Mouse (Mus musculus) megakaryocyte, embryonic 14.5 days (primary cell): ENCODE data around the gene Eps8l3.

ENCODE experiments used
- FLI1 ChIP-seq: IDR thresholded peaks from 2 replicates; pipeline ENCODE4 v1.6.1; 2012; ENCODE audit warnings: low read length, inconsistent platforms, mixed read lengths
- GATA1 ChIP-seq: IDR thresholded peaks from 3 replicates; pipeline ENCODE4 v1.6.1; 2012; ENCODE audit warnings: mixed read lengths, low read length, inconsistent platforms, borderline replicate concordance

DNA sequence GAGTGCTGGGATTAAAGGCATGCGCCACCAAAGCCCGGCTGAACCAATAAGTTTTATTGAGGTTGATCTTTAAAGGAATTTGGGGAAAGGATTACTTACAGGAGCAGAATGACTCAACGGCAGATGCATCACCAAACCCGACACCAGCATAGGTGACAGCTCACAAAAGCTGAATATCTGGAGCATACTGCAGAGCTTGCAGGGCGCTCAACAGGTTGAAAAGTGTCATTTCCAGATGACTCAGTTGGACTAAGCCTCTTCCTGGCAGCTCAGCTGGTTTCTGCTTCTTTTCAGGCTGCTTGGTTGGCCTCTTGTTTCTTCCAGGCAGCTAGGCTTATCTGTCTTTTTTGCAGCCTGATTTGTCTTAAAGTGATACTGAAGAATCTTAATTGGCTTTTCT is 41.7 kb upstream of the Eps8l3 start:
- TF ChIP-seq GATA1 (no peak), FLI1 (no peak)
